Mouse (Mus musculus): ENCODE data around the gene Gm17019. TPM values are rescaled to one million over a fixed set of nuclear protein-coding genes. Genes with fewer than 3 reads are reported as not detected.
"Not testable (repeated sequence)": the region's sequence is repeated elsewhere in the genome, so short reads cannot be mapped to it uniquely, and the experiment has no call there.

The Gm17019 gene
- total RNA-seq (2012; rRNA removed) (not detected in 2 replicates), polyA plus RNA-seq (2012; ENCODE audit: insufficient read depth in 1 of 2, insufficient read length in 2 of 2, low read depth in 1 of 2, low replicate concordance in 2 of 2, missing spikeins in 1 of 2) (not detected)

GRCm38 (mm10) chr5:15032898-15033297, at the start of gene Gm17019:
Gene Gm17019, minus strand, starts transcription at chr5:15032998.
- DNase-seq (ENCODE audit: low read depth, low spot score); H3K27ac ChIP-seq (ENCODE audit: control insufficient read depth, low read depth, low read length); H3K4me1 ChIP-seq (ENCODE audit: control insufficient read depth in 1 of 2, insufficient read depth in 2 of 2, low read length in 2 of 2); H3K9ac ChIP-seq (ENCODE audit: control insufficient read depth, low read depth, low read length, poor library complexity, severe bottlenecking); H3K36me3 ChIP-seq (ENCODE audit: control insufficient read depth in 1 of 2, insufficient read depth in 2 of 2, low read length in 2 of 2); H3K27me3 ChIP-seq (ENCODE audit: control insufficient read depth in 1 of 2, insufficient read depth in 2 of 2, low read length in 2 of 2); H3K4me3 ChIP-seq (ENCODE audit: control insufficient read depth in 1 of 2, insufficient read depth in 1 of 2, low read depth in 2 of 2, low read length in 2 of 2); H3K79me2 ChIP-seq (ENCODE audit: control insufficient read depth, insufficient read depth, low read length, poor library complexity); H3K9me3 ChIP-seq (replicated peaks; ENCODE audit: insufficient read depth, low read length): not testable (repeated sequence)

GRCm38 (mm10) chr5:15062385-15062715, 29.6 kb upstream of the Gm17019 start:
- not testable (repeated sequence) for H3K4me3 ChIP-seq (ENCODE audit: control insufficient read depth in 1 of 2, insufficient read depth in 1 of 2, low read depth in 2 of 2, low read length in 2 of 2); H3K9me3 ChIP-seq (replicated peaks; ENCODE audit: insufficient read depth, low read length); H3K36me3 ChIP-seq (ENCODE audit: control insufficient read depth in 1 of 2, insufficient read depth in 2 of 2, low read length in 2 of 2); H3K27me3 ChIP-seq (ENCODE audit: control insufficient read depth in 1 of 2, insufficient read depth in 2 of 2, low read length in 2 of 2); H3K79me2 ChIP-seq (ENCODE audit: control insufficient read depth, insufficient read depth, low read length, poor library complexity); H3K9ac ChIP-seq (ENCODE audit: control insufficient read depth, low read depth, low read length, poor library complexity, severe bottlenecking); H3K4me1 ChIP-seq (ENCODE audit: control insufficient read depth in 1 of 2, insufficient read depth in 2 of 2, low read length in 2 of 2); DNase-seq (ENCODE audit: low read depth, low spot score); H3K27ac ChIP-seq (ENCODE audit: control insufficient read depth, low read depth, low read length)

- not testable (repeated sequence) for H3K4me1 ChIP-seq (ENCODE audit: control insufficient read depth in 1 of 2, insufficient read depth in 2 of 2, low read length in 2 of 2); H3K9me3 ChIP-seq (replicated peaks; ENCODE audit: insufficient read depth, low read length); H3K79me2 ChIP-seq (ENCODE audit: control insufficient read depth, insufficient read depth, low read length, poor library complexity); H3K9ac ChIP-seq (ENCODE audit: control insufficient read depth, low read depth, low read length, poor library complexity, severe bottlenecking); H3K27me3 ChIP-seq (ENCODE audit: control insufficient read depth in 1 of 2, insufficient read depth in 2 of 2, low read length in 2 of 2); H3K4me3 ChIP-seq (ENCODE audit: control insufficient read depth in 1 of 2, insufficient read depth in 1 of 2, low read depth in 2 of 2, low read length in 2 of 2); DNase-seq (ENCODE audit: low read depth, low spot score); H3K27ac ChIP-seq (ENCODE audit: control insufficient read depth, low read depth, low read length); H3K36me3 ChIP-seq (ENCODE audit: control insufficient read depth in 1 of 2, insufficient read depth in 2 of 2, low read length in 2 of 2)
These were observed 29.0 kb upstream of the Gm17019 start for GRCm38 (mm10) chr5:15061638-15062384.

- H3K4me1 ChIP-seq (ENCODE audit: control insufficient read depth in 1 of 2, insufficient read depth in 2 of 2, low read length in 2 of 2); H3K27me3 ChIP-seq (ENCODE audit: control insufficient read depth in 1 of 2, insufficient read depth in 2 of 2, low read length in 2 of 2); H3K4me3 ChIP-seq (ENCODE audit: control insufficient read depth in 1 of 2, insufficient read depth in 1 of 2, low read depth in 2 of 2, low read length in 2 of 2); DNase-seq (ENCODE audit: low read depth, low spot score); H3K9me3 ChIP-seq (replicated peaks; ENCODE audit: insufficient read depth, low read length); H3K27ac ChIP-seq (ENCODE audit: control insufficient read depth, low read depth, low read length); H3K36me3 ChIP-seq (ENCODE audit: control insufficient read depth in 1 of 2, insufficient read depth in 2 of 2, low read length in 2 of 2); H3K79me2 ChIP-seq (ENCODE audit: control insufficient read depth, insufficient read depth, low read length, poor library complexity); H3K9ac ChIP-seq (ENCODE audit: control insufficient read depth, low read depth, low read length, poor library complexity, severe bottlenecking): not testable (repeated sequence)
These were observed 21.6 kb upstream of the Gm17019 start for GRCm38 (mm10) chr5:15054151-15055025.

GRCm38 (mm10) chr5:15053606-15053962, 20.8 kb upstream of the Gm17019 start:
- not testable (repeated sequence) for H3K9me3 ChIP-seq (replicated peaks; ENCODE audit: insufficient read depth, low read length); H3K9ac ChIP-seq (ENCODE audit: control insufficient read depth, low read depth, low read length, poor library complexity, severe bottlenecking); H3K4me1 ChIP-seq (ENCODE audit: control insufficient read depth in 1 of 2, insufficient read depth in 2 of 2, low read length in 2 of 2); H3K4me3 ChIP-seq (ENCODE audit: control insufficient read depth in 1 of 2, insufficient read depth in 1 of 2, low read depth in 2 of 2, low read length in 2 of 2); H3K79me2 ChIP-seq (ENCODE audit: control insufficient read depth, insufficient read depth, low read length, poor library complexity); DNase-seq (ENCODE audit: low read depth, low spot score); H3K27ac ChIP-seq (ENCODE audit: control insufficient read depth, low read depth, low read length); H3K27me3 ChIP-seq (ENCODE audit: control insufficient read depth in 1 of 2, insufficient read depth in 2 of 2, low read length in 2 of 2); H3K36me3 ChIP-seq (ENCODE audit: control insufficient read depth in 1 of 2, insufficient read depth in 2 of 2, low read length in 2 of 2)

- not testable (repeated sequence) for DNase-seq (ENCODE audit: low read depth, low spot score); H3K27me3 ChIP-seq (ENCODE audit: control insufficient read depth in 1 of 2, insufficient read depth in 2 of 2, low read length in 2 of 2); H3K36me3 ChIP-seq (ENCODE audit: control insufficient read depth in 1 of 2, insufficient read depth in 2 of 2, low read length in 2 of 2); H3K4me1 ChIP-seq (ENCODE audit: control insufficient read depth in 1 of 2, insufficient read depth in 2 of 2, low read length in 2 of 2); H3K4me3 ChIP-seq (ENCODE audit: control insufficient read depth in 1 of 2, insufficient read depth in 1 of 2, low read depth in 2 of 2, low read length in 2 of 2); H3K27ac ChIP-seq (ENCODE audit: control insufficient read depth, low read depth, low read length); H3K79me2 ChIP-seq (ENCODE audit: control insufficient read depth, insufficient read depth, low read length, poor library complexity); H3K9ac ChIP-seq (ENCODE audit: control insufficient read depth, low read depth, low read length, poor library complexity, severe bottlenecking); H3K9me3 ChIP-seq (replicated peaks; ENCODE audit: insufficient read depth, low read length)
These were observed 20.3 kb upstream of the Gm17019 start for GRCm38 (mm10) chr5:15052945-15053605.

GRCm38 (mm10) chr5:15050807-15051206, 18.0 kb upstream of the Gm17019 start:
- H3K36me3 ChIP-seq (ENCODE audit: control insufficient read depth in 1 of 2, insufficient read depth in 2 of 2, low read length in 2 of 2); H3K27me3 ChIP-seq (ENCODE audit: control insufficient read depth in 1 of 2, insufficient read depth in 2 of 2, low read length in 2 of 2); H3K9me3 ChIP-seq (replicated peaks; ENCODE audit: insufficient read depth, low read length); H3K4me3 ChIP-seq (ENCODE audit: control insufficient read depth in 1 of 2, insufficient read depth in 1 of 2, low read depth in 2 of 2, low read length in 2 of 2); DNase-seq (ENCODE audit: low read depth, low spot score); H3K79me2 ChIP-seq (ENCODE audit: control insufficient read depth, insufficient read depth, low read length, poor library complexity); H3K9ac ChIP-seq (ENCODE audit: control insufficient read depth, low read depth, low read length, poor library complexity, severe bottlenecking); H3K27ac ChIP-seq (ENCODE audit: control insufficient read depth, low read depth, low read length); H3K4me1 ChIP-seq (ENCODE audit: control insufficient read depth in 1 of 2, insufficient read depth in 2 of 2, low read length in 2 of 2): not testable (repeated sequence)

All from MEL (cell line).